Mouse (Mus musculus): Measurements from ENCODE around the gene Nemf. TPM values are rescaled to one million over a fixed set of nuclear protein-coding genes. Genes with fewer than 3 reads are reported as not detected.
"Not testable (repeated sequence)": the region's sequence is repeated elsewhere in the genome, so short reads cannot be mapped to it uniquely, and the experiment has no call there.

The Nemf gene
- total and polyA plus RNA-seq, 2 experiments from 2014 or later: 23.2 to 45.7 TPM

- Histone ChIP-seq H3K4me1 (ENCODE audit: control insufficient read depth, insufficient read depth) (no peaks in the 10 kb centered on the region), H3K9me3 (replicated peaks; ENCODE audit: control insufficient read depth, low read length) (no peaks in the 10 kb centered on the region), H3K4me3 (ENCODE audit: low read depth, low read length) (no peak overlapping the region), H3K36me3 (replicated peaks; ENCODE audit: control insufficient read depth, insufficient read depth, low read length) (no peaks in the 10 kb centered on the region), H3K27me3 (ENCODE audit: control insufficient read depth, insufficient read depth, low read length) (no peaks in the 10 kb centered on the region), H3K9ac (replicated peaks; ENCODE audit: low read depth, low read length) (no peak overlapping the region), H3K27ac (ENCODE audit: low read depth) (no peak overlapping the region), H3K4me2 (ENCODE audit: low read depth, low read length) (no peak overlapping the region)
- ATAC-seq (ENCODE audit: insufficient read depth, low read depth): no peak
- no peak for DNase-seq (ENCODE audit: low spot score)
- TF ChIP-seq EP300 (IDR thresholded peaks at IDR 0.05; ENCODE audit: low read depth) (no peak), CTCF (IDR thresholded peaks at IDR 0.05; ENCODE audit: low read depth) (no peak)
- WGBS: 79% methylated on average over 6 of the region's 6 CpGs
Observed at GRCm38 (mm10) chr12:69394456-69394855, 37.5 kb upstream of the Nemf start.

- no peak for ATAC-seq (ENCODE audit: insufficient read depth, low read depth)
- Histone ChIP-seq H3K27ac (ENCODE audit: low read depth) (no peak overlapping the region), H3K27me3 (ENCODE audit: control insufficient read depth, insufficient read depth, low read length) (no peaks in the 10 kb centered on the region), H3K4me1 (ENCODE audit: control insufficient read depth, insufficient read depth) (no peaks in the 10 kb centered on the region), H3K36me3 (replicated peaks; ENCODE audit: control insufficient read depth, insufficient read depth, low read length) (no peaks in the 10 kb centered on the region), H3K4me3 (ENCODE audit: low read depth, low read length) (no peak overlapping the region), H3K9me3 (replicated peaks; ENCODE audit: control insufficient read depth, low read length) (no peaks in the 10 kb centered on the region), H3K4me2 (ENCODE audit: low read depth, low read length) (no peak overlapping the region), H3K9ac (replicated peaks; ENCODE audit: low read depth, low read length) (no peak overlapping the region)
- 70% methylated on average over 10 of the region's 10 CpGs for WGBS
- DNase-seq (ENCODE audit: low spot score): no peak
- no peak for TF ChIP-seq EP300 (IDR thresholded peaks at IDR 0.05; ENCODE audit: low read depth)
- no peak for TF ChIP-seq CTCF (IDR thresholded peaks at IDR 0.05; ENCODE audit: low read depth)
Observed at GRCm38 (mm10) chr12:69393076-69393475, 36.1 kb upstream of the Nemf start.

GRCm38 (mm10) chr12:69390000-69390698 is 33.2 kb upstream of the Nemf start:
- Histone ChIP-seq H3K4me1 (ENCODE audit: control insufficient read depth, insufficient read depth) (no peaks in the 10 kb centered on the region), H3K27me3 (ENCODE audit: control insufficient read depth, insufficient read depth, low read length) (no peaks in the 10 kb centered on the region), H3K9ac (replicated peaks; ENCODE audit: low read depth, low read length) (no peak overlapping the region), H3K27ac (ENCODE audit: low read depth) (no peak overlapping the region), H3K4me2 (ENCODE audit: low read depth, low read length) (no peak overlapping the region), H3K4me3 (ENCODE audit: low read depth, low read length) (no peak overlapping the region), H3K36me3 (replicated peaks; ENCODE audit: control insufficient read depth, insufficient read depth, low read length) (no peaks in the 10 kb centered on the region), H3K9me3 (replicated peaks; ENCODE audit: control insufficient read depth, low read length) (no peaks in the 10 kb centered on the region)
- 71% methylated on average over 7 of the region's 7 CpGs for WGBS
- no peak for ATAC-seq (ENCODE audit: insufficient read depth, low read depth)
- DNase-seq (ENCODE audit: low spot score): no peak
- no peak for TF ChIP-seq CTCF (IDR thresholded peaks at IDR 0.05; ENCODE audit: low read depth)
- TF ChIP-seq EP300 (IDR thresholded peaks at IDR 0.05; ENCODE audit: low read depth): no peak

GRCm38 (mm10) chr12:69389273-69389938 is 32.4 kb upstream of the Nemf start:
- Histone ChIP-seq H3K4me1 (ENCODE audit: control insufficient read depth, insufficient read depth) (no peaks in the 10 kb centered on the region), H3K9ac (replicated peaks; ENCODE audit: low read depth, low read length) (no peak overlapping the region), H3K4me2 (ENCODE audit: low read depth, low read length) (no peak overlapping the region), H3K27ac (ENCODE audit: low read depth) (no peak overlapping the region), H3K9me3 (replicated peaks; ENCODE audit: control insufficient read depth, low read length) (no peaks in the 10 kb centered on the region), H3K36me3 (replicated peaks; ENCODE audit: control insufficient read depth, insufficient read depth, low read length) (no peaks in the 10 kb centered on the region), H3K27me3 (ENCODE audit: control insufficient read depth, insufficient read depth, low read length) (no peaks in the 10 kb centered on the region), H3K4me3 (ENCODE audit: low read depth, low read length) (no peak overlapping the region)
- WGBS: 54% methylated on average over 7 of the region's 7 CpGs
- TF ChIP-seq EP300 (IDR thresholded peaks at IDR 0.05; ENCODE audit: low read depth) (no peak), CTCF (IDR thresholded peaks at IDR 0.05; ENCODE audit: low read depth) (no peak)
- no peak for ATAC-seq (ENCODE audit: insufficient read depth, low read depth)
- no peak for DNase-seq (ENCODE audit: low spot score)

- no peak overlapping the region for H3K27ac ChIP-seq (ENCODE audit: low read depth)
- H3K9ac ChIP-seq (replicated peaks; ENCODE audit: low read depth, low read length): no peak overlapping the region
- no peak for TF ChIP-seq CTCF (IDR thresholded peaks at IDR 0.05; ENCODE audit: low read depth)
- TF ChIP-seq EP300 (IDR thresholded peaks at IDR 0.05; ENCODE audit: low read depth): no peak
- DNase-seq (ENCODE audit: low spot score): no peak
- WGBS: 88% methylated on average over 10 of the region's 10 CpGs
- H3K4me2 ChIP-seq (ENCODE audit: low read depth, low read length): no peak overlapping the region
- no peaks in the 10 kb centered on the region for H3K36me3 ChIP-seq (replicated peaks; ENCODE audit: control insufficient read depth, insufficient read depth, low read length)
- no peak overlapping the region for H3K4me3 ChIP-seq (ENCODE audit: low read depth, low read length)
- no peaks in the 10 kb centered on the region for H3K4me1 ChIP-seq (ENCODE audit: control insufficient read depth, insufficient read depth)
- H3K9me3 ChIP-seq (replicated peaks; ENCODE audit: control insufficient read depth, low read length): no peaks in the 10 kb centered on the region
- ATAC-seq (ENCODE audit: insufficient read depth, low read depth): no peak
- H3K27me3 ChIP-seq (ENCODE audit: control insufficient read depth, insufficient read depth, low read length): no peaks in the 10 kb centered on the region
Observed at GRCm38 (mm10) chr12:69388321-69388869, 31.4 kb upstream of the Nemf start.

- not testable (repeated sequence) for H3K9ac ChIP-seq (replicated peaks; ENCODE audit: low read depth, low read length); H3K4me1 ChIP-seq (ENCODE audit: control insufficient read depth, insufficient read depth); DNase-seq (ENCODE audit: low spot score); H3K27ac ChIP-seq (ENCODE audit: low read depth); H3K4me2 ChIP-seq (ENCODE audit: low read depth, low read length); H3K36me3 ChIP-seq (replicated peaks; ENCODE audit: control insufficient read depth, insufficient read depth, low read length); ATAC-seq (ENCODE audit: insufficient read depth, low read depth); H3K4me3 ChIP-seq (ENCODE audit: low read depth, low read length); H3K27me3 ChIP-seq (ENCODE audit: control insufficient read depth, insufficient read depth, low read length); H3K9me3 ChIP-seq (replicated peaks; ENCODE audit: control insufficient read depth, low read length)
- 87% methylated on average over 12 of the region's 12 CpGs for WGBS
Observed at GRCm38 (mm10) chr12:69386281-69386732, 29.3 kb upstream of the Nemf start.

All from heart, postnatal 0 days (tissue).